Mouse (Mus musculus): ENCODE measurements around the gene Npvf.

- TF ChIP-seq CTCF (IDR thresholded peaks at IDR 0.05; ENCODE audit: borderline replicate concordance, insufficient read depth, low read length): no peak
- TF ChIP-seq POLR2A (IDR thresholded peaks at IDR 0.05; ENCODE audit: low read depth, low read length): no peak
These were observed 4.2 kb upstream of the Npvf start for GRCm38 (mm10) chr6:50658466-50658865.
